Mouse (Mus musculus): ENCODE measurements around the gene Ap1g2. TPM values are rescaled to one million over a fixed set of nuclear protein-coding genes. Genes with fewer than 3 reads are reported as not detected.
A peak's percentile ranks its signal among the peaks of the same experiment; 100 is the strongest.

Ap1g2 gene
- total RNA-seq, 2 experiments from 2014 or later = 15.4 to 19.3 TPM

GRCm38 (mm10) chr14:55077481-55078365 is 28.7 kb downstream of the Ap1g2 start:
- Histone ChIP-seq H3K27ac (peak overlapping the region; percentile 89), H3K4me3 (no peak overlapping the region; the same call in 1 of the 2 replicates)
- TF ChIP-seq CTCF (conservative IDR thresholded peaks at IDR 0.05) = no peak
- peak in 1 of 2 experiments; percentile 63 for DNase-seq (ENCODE audit: low spot score in 2 of 2)

GRCm38 (mm10) chr14:55076956-55077355 is 29.4 kb downstream of the Ap1g2 start:
- no peak for DNase-seq (ENCODE audit: low spot score in 2 of 2)
- TF ChIP-seq CTCF (conservative IDR thresholded peaks at IDR 0.05) = peak; percentile 39
- Histone ChIP-seq H3K4me3 (no peak overlapping the region), H3K27ac (peak overlapping the region; percentile 89)

GRCm38 (mm10) chr14:55076224-55076623 is 30.2 kb downstream of the Ap1g2 start:
- DNase-seq (ENCODE audit: low spot score in 2 of 2) = no peak
- TF ChIP-seq CTCF (conservative IDR thresholded peaks at IDR 0.05) = no peak
- H3K4me3 ChIP-seq = no peak overlapping the region
- peak overlapping the region; percentile 89 for H3K27ac ChIP-seq

- no peak for TF ChIP-seq CTCF (conservative IDR thresholded peaks at IDR 0.05)
- H3K4me3 ChIP-seq = no peak overlapping the region
- H3K27ac ChIP-seq = peak overlapping the region; percentile 89; the same call in 1 of the 2 replicates
- no peak for DNase-seq (ENCODE audit: low spot score in 2 of 2)
Measured at GRCm38 (mm10) chr14:55074416-55074815, 32.0 kb downstream of the Ap1g2 start.

- DNase-seq (ENCODE audit: low spot score in 2 of 2) = no peak
- H3K27ac ChIP-seq = peak overlapping the region; percentile 72
- no peak overlapping the region for H3K4me3 ChIP-seq
- TF ChIP-seq CTCF (conservative IDR thresholded peaks at IDR 0.05) = no peak
Measured at GRCm38 (mm10) chr14:55071756-55072155, 34.6 kb downstream of the Ap1g2 start.

GRCm38 (mm10) chr14:55066042-55066441 is 40.4 kb downstream of the Ap1g2 start:
- H3K27ac ChIP-seq = peak overlapping the region; percentile 69
- TF ChIP-seq CTCF (conservative IDR thresholded peaks at IDR 0.05) = no peak
- H3K4me3 ChIP-seq = no peak overlapping the region
- no peak for DNase-seq (ENCODE audit: low spot score in 2 of 2)

- no peak overlapping the region for H3K4me3 ChIP-seq
Measured at GRCm38 (mm10) chr14:55065391-55065790, 41.0 kb downstream of the Ap1g2 start.

GRCm38 (mm10) chr14:55064481-55065370 is 41.7 kb downstream of the Ap1g2 start:
- no peak for TF ChIP-seq CTCF (conservative IDR thresholded peaks at IDR 0.05)
- H3K4me3 ChIP-seq = no peak overlapping the region
- DNase-seq (ENCODE audit: low spot score in 2 of 2) = no peak
- peak overlapping the region; percentile 69 for H3K27ac ChIP-seq

More at GRCm38 (mm10) chr14:55065391-55065790, 41.0 kb downstream of the Ap1g2 start:
- peak overlapping the region; percentile 69 for H3K27ac ChIP-seq
- TF ChIP-seq CTCF (conservative IDR thresholded peaks at IDR 0.05) = peak; percentile 17; the same call in 1 of the 2 replicates
- DNase-seq (ENCODE audit: low spot score in 2 of 2) = no peak

- no peak for DNase-seq (ENCODE audit: low spot score in 2 of 2)
- peak; percentile 25; the same call in 1 of the 2 replicates for TF ChIP-seq CTCF (conservative IDR thresholded peaks at IDR 0.05)
- no peak overlapping the region for H3K4me3 ChIP-seq
- H3K27ac ChIP-seq = peak overlapping the region; percentile 69
Measured at GRCm38 (mm10) chr14:55063581-55064381, 42.6 kb downstream of the Ap1g2 start.

- H3K27ac ChIP-seq = peak overlapping the region; percentile 69
- TF ChIP-seq CTCF (conservative IDR thresholded peaks at IDR 0.05) = no peak
- no peak for DNase-seq (ENCODE audit: low spot score in 2 of 2)
- H3K4me3 ChIP-seq = no peak overlapping the region; the same call in 1 of the 2 replicates
Measured at GRCm38 (mm10) chr14:55063117-55063516, 43.3 kb downstream of the Ap1g2 start.

- peak; percentile 65 to 67 for DNase-seq (ENCODE audit: low spot score in 2 of 2)
- Histone ChIP-seq H3K4me3 (no peak overlapping the region), H3K27ac (peak overlapping the region; percentile 69)
- TF ChIP-seq CTCF (conservative IDR thresholded peaks at IDR 0.05) = no peak
Measured at GRCm38 (mm10) chr14:55062626-55063025, 43.8 kb downstream of the Ap1g2 start.

GRCm38 (mm10) chr14:55061845-55062244 is 44.5 kb downstream of the Ap1g2 start:
- no peak for TF ChIP-seq CTCF (conservative IDR thresholded peaks at IDR 0.05)
- H3K27ac ChIP-seq = peak overlapping the region; percentile 69
- no peak for DNase-seq (ENCODE audit: low spot score in 2 of 2)
- H3K4me3 ChIP-seq = no peak overlapping the region
